ENCODE assay signal across 9 mouse cellular contexts in genomic region chr15:81507201-81507600, GRCm38 (mm10). TPM values are rescaled to one million over a fixed set of nuclear protein-coding genes. Genes with fewer than 3 reads are reported as not detected.
DNase-seq lines count a peak whose midpoint lies in the region; ATAC-seq and TF ChIP-seq lines count a peak whose summit lies in the region.
"Had no signal": no experiment of that assay in that cellular context is flagged by ENCODE, and none has a peak within 500 bp of the region (broad histone marks: within the 10 kb centered on the region; RNA-seq: fewer than 3 reads in every experiment).

No protein-coding gene starts in this region.

- no peak overlapping the region for H3K9ac ChIP-seq in heart, postnatal 0 days (replicated peaks; ENCODE audit: low read depth, low read length)
- H3K9ac ChIP-seq: limb, embryonic 12.5 days had no signal

- TF ChIP-seq EP300 in heart, postnatal 0 days (IDR thresholded peaks at IDR 0.05; ENCODE audit: low read depth) = no peak

- no peak overlapping the region for H3K4me3 ChIP-seq in heart, postnatal 0 days (ENCODE audit: low read depth, low read length)
- H3K4me3 ChIP-seq in E14TG2a.4 (replicated peaks; ENCODE audit: low read length) = no peak overlapping the region
- H3K4me3 ChIP-seq: limb, embryonic 12.5 days had no signal

- no peaks in the 10 kb centered on the region for H3K9me3 ChIP-seq in heart, postnatal 0 days (replicated peaks; ENCODE audit: control insufficient read depth, low read length)
- no peaks in the 10 kb centered on the region for H3K9me3 ChIP-seq in E14TG2a.4 (ENCODE audit: low read length)
- H3K9me3 ChIP-seq: limb, embryonic 12.5 days had no signal

- H3K36me3 ChIP-seq in heart, postnatal 0 days (replicated peaks; ENCODE audit: control insufficient read depth, insufficient read depth, low read length) = no peaks in the 10 kb centered on the region
- H3K36me3 ChIP-seq in E14TG2a.4 (ENCODE audit: insufficient read depth, low read length) = no peaks in the 10 kb centered on the region
- H3K36me3 ChIP-seq: limb, embryonic 12.5 days had no signal

- H3K4me1 ChIP-seq in heart, postnatal 0 days (ENCODE audit: control insufficient read depth, insufficient read depth) = no peaks in the 10 kb centered on the region
- peaks cover 43% of the 10 kb centered on the region for H3K4me1 ChIP-seq in E14TG2a.4 (replicated peaks; ENCODE audit: low read depth, low read length)
- H3K4me1 ChIP-seq: limb, embryonic 12.5 days had no signal

- intact Hi-C loops in gastrocnemius, postnatal 36 days (cut with DNase I) = no loop called here

- H3K27me3 ChIP-seq in heart, postnatal 0 days (ENCODE audit: control insufficient read depth, insufficient read depth, low read length) = no peaks in the 10 kb centered on the region
- no peaks in the 10 kb centered on the region for H3K27me3 ChIP-seq in E14TG2a.4 (ENCODE audit: insufficient read depth, low read length)
- H3K27me3 ChIP-seq: limb, embryonic 12.5 days had no signal

- no peak for ATAC-seq in heart, postnatal 0 days (ENCODE audit: insufficient read depth, low read depth)
- ATAC-seq in erythroblast, adult 5-6 weeks (replicated peaks; ENCODE audit: low FRiP score, poor library complexity, severe bottlenecking) = peak; percentile 91
- peak; percentile 75 for ATAC-seq in monocyte, adult 5-6 weeks (replicated peaks; ENCODE audit: insufficient number of reproducible peaks, low FRiP score, low TSS enrichment, poor library complexity, severe bottlenecking)

- DNase-seq in heart, postnatal 0 days (ENCODE audit: low spot score) = no peak
- DNase-seq in heart, adult 8-10 months (ENCODE audit: low spot score) = no peak
- DNase-seq in ovary, postnatal 36 days (ENCODE audit: low spot score) = no peak
- no peak for DNase-seq in gastrocnemius, postnatal 36 days
- no peak for DNase-seq in right cerebral cortex, postnatal 10 days (ENCODE audit: low spot score in 2 of 2)

- no peak overlapping the region for H3K27ac ChIP-seq in heart, postnatal 0 days (ENCODE audit: low read depth)
- H3K27ac ChIP-seq: limb, embryonic 12.5 days had no signal

- peak; percentile 39 for TF ChIP-seq CTCF in heart, postnatal 0 days (IDR thresholded peaks at IDR 0.05; ENCODE audit: low read depth)
- peak; percentile 85 for TF ChIP-seq CTCF in E14TG2a.4 (conservative IDR thresholded peaks at IDR 0.05; ENCODE audit: low read length)

- no peak overlapping the region for H3K4me2 ChIP-seq in heart, postnatal 0 days (ENCODE audit: low read depth, low read length)
- H3K4me2 ChIP-seq: limb, embryonic 12.5 days had no signal

RNA-seq across cellular contexts. Expression of gene Rbx1, which starts 41.1 kb away (rescaled TPM):
- total RNA-seq in heart, postnatal 0 days (2014; rRNA removed; ENCODE audit: low replicate concordance) = 59.6 and 131 TPM in 2 replicates
- polyA plus RNA-seq in heart, postnatal 0 days (2015; fragmentation: Nextera tagmentation; extraction: Ambion mirVana) = 445 and 462 TPM in 2 replicates
- total RNA-seq in heart, adult 8-10 months (2022) = 100 to 1,000 TPM; 105 to 114 (median 113) TPM
- total RNA-seq in erythroblast, adult 5-6 weeks (2015; ENCODE audit: low replicate concordance) = 52.7 and 66.1 TPM in 2 replicates
- total RNA-seq in erythroblast, adult 5-6 weeks (2017; ENCODE audit: low replicate concordance) = 38.1 and 39.2 TPM in 2 replicates
- 121 to 126 TPM (median 122 TPM) in 3 replicates for total RNA-seq in monocyte, adult 5-6 weeks (2017)
- total RNA-seq in gastrocnemius, postnatal 36 days (2021) = 10 to 100 TPM; 91.0 to 92.4 TPM
